Mouse (Mus musculus) testis, adult 2 months (tissue): Measurements from ENCODE around the gene Col4a3. TPM values are rescaled to one million over a fixed set of nuclear protein-coding genes. Genes with fewer than 3 reads are reported as not detected.
A peak's percentile ranks its signal among the peaks of the same experiment; 100 is the strongest.

Experiments
- H3K27ac ChIP-seq: fragments of 200-500 bp; 2 replicates; pipeline ENCODE4 v1.5.1; 2012; ENCODE audit warnings: low read depth, low read length; ENCODE audit not compliant: control insufficient read depth, insufficient read depth
- H3K27me3 ChIP-seq: fragments of 200-500 bp; 2 replicates; pipeline ENCODE4 v1.6.1; 2012; ENCODE audit warnings: mild to moderate bottlenecking, low read length, moderate library complexity; ENCODE audit not compliant: control insufficient read depth, insufficient read depth
- H3K36me3 ChIP-seq: fragments of 200-500 bp; 2 replicates; pipeline ENCODE4 v1.6.1; 2012; ENCODE audit warnings: mild to moderate bottlenecking, low read length; ENCODE audit not compliant: control insufficient read depth, insufficient read depth
- H3K4me1 ChIP-seq: fragments of 200-500 bp; 2 replicates; pipeline ENCODE4 v1.6.1; 2012; ENCODE audit warnings: low read length; ENCODE audit not compliant: control insufficient read depth, insufficient read depth
- H3K4me3 ChIP-seq: fragments of 200-500 bp; 2 replicates; pipeline ENCODE4 v1.5.1; 2012; ENCODE audit warnings: low read depth, mild to moderate bottlenecking, low read length, moderate library complexity, mixed read lengths; ENCODE audit not compliant: control insufficient read depth
- CTCF ChIP-seq: fragments of 200-500 bp; IDR thresholded peaks from 2 replicates; pipeline ENCODE4 v1.5.1; 2012; ENCODE audit warnings: low read depth, mild to moderate bottlenecking, inconsistent platforms, low read length, moderate library complexity; ENCODE audit not compliant: control insufficient read depth, insufficient read depth, insufficient replicate concordance
- POLR2A ChIP-seq: fragments of 200-500 bp; IDR thresholded peaks from 2 replicates; pipeline ENCODE4 v1.6.1; 2012; ENCODE audit warnings: low read depth, mild to moderate bottlenecking, inconsistent platforms, low read length, moderate library complexity; ENCODE audit not compliant: control insufficient read depth
- polyA plus RNA-seq: library from polyadenylated mRNA; depleted of rRNA; stranded (reverse); fragments of >200 nt; gene quantifications from 2 replicates; pipeline ENCODE4 v1.2.3, GENCODE M21; 2012

The Col4a3 gene
- polyA plus RNA-seq, 1 experiment = 7.9 TPM

GRCm38 (mm10) chr1:82554443-82554850, 32.3 kb upstream of the Col4a3 start:
- TF ChIP-seq POLR2A (no peak), CTCF (peak; percentile 54; the same call in 1 of the 2 replicates)
- no peaks in the 10 kb centered on the region for H3K4me1 ChIP-seq
- H3K27me3 ChIP-seq = no peaks in the 10 kb centered on the region
- no peaks in the 10 kb centered on the region for H3K36me3 ChIP-seq
- no peak overlapping the region for H3K4me3 ChIP-seq
- 0 out of 2 replicates have a peak overlapping the region, but pooled peaks have one; percentile 23 for H3K27ac ChIP-seq

- H3K27me3 ChIP-seq = no peaks in the 10 kb centered on the region
- TF ChIP-seq POLR2A (no peak), CTCF (no peak)
- H3K4me1 ChIP-seq = no peaks in the 10 kb centered on the region
- H3K36me3 ChIP-seq = no peaks in the 10 kb centered on the region
- H3K27ac ChIP-seq = 0 out of 2 replicates have a peak overlapping the region, but pooled peaks have one; percentile 23
- H3K4me3 ChIP-seq = no peak overlapping the region
These were observed 31.8 kb upstream of the Col4a3 start for GRCm38 (mm10) chr1:82554889-82555288.

DNA sequence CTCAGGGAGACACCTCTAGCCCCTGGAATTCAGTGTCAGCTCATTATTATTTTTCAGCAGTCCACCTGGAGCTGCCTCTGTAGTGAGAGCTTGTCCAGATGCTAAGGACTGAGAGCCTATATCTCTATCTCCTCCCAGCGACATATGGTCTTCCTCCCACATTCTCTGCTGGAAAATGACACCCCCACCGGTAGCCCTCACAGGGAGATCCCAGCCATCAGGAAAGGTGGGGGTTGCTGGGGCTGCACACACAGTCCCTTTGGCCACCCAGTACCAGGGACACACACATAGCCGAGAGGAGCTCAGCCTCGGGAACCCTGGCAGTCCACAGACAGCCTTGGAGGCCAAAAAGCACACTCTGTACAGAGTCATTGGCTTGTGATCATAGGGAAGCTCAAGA, 26.5 kb upstream of the Col4a3 start:
- Histone ChIP-seq H3K4me3 (no peak overlapping the region), H3K27me3 (no peaks in the 10 kb centered on the region)

DNA sequence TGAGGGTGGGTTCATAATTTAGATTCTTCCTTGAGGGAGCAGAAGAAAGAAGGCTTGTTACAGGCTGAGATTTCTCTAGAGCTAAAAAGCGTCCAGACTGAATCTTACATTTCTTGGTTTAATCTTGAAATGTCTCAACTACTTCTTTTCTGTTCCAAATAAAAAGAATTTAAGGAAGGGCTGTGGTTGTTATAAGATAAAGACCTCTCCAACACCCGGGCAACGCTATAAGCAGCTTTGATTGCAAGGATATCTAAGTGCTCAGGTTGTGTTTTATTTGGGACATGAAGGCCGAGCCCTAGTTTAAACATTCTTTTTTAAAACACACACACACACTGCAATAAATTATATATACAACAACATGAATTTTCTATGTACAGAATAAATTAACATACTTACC, 17.3 kb upstream of the Col4a3 start:
- H3K27me3 ChIP-seq = no peaks in the 10 kb centered on the region
- H3K4me3 ChIP-seq = no peak overlapping the region
- no peak for TF ChIP-seq POLR2A
- no peak for TF ChIP-seq CTCF
- H3K27ac ChIP-seq = no peak overlapping the region
- no peaks in the 10 kb centered on the region for H3K36me3 ChIP-seq
- no peaks in the 10 kb centered on the region for H3K4me1 ChIP-seq

More for the DNA sequence above, 26.5 kb upstream of the Col4a3 start:
- Histone ChIP-seq H3K36me3 (no peaks in the 10 kb centered on the region), H3K27ac (no peak overlapping the region), H3K4me1 (no peaks in the 10 kb centered on the region)
- no peak for TF ChIP-seq CTCF
- no peak for TF ChIP-seq POLR2A

DNA sequence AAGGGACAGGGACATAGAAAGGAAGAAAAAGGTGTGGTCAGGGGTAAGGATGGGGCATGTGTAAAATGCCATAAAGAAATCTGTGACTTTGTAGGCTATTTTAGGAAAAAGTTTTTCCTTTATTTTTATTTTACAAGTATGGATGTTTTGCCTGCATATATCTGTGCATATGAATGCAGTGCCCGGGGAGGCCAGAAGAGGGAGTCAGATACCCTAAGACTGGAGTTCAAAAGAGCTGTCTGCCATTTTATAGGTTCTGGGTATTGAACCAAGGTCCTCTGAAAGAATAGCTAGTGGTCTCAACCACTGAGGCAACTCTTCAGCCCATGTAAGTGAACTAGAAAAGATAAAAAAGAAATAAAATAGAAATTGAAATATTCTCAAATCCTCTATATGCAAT, 15.0 kb upstream of the Col4a3 start:
- H3K4me1 ChIP-seq = no peaks in the 10 kb centered on the region
- no peaks in the 10 kb centered on the region for H3K27me3 ChIP-seq
- H3K4me3 ChIP-seq = no peak overlapping the region
- TF ChIP-seq CTCF (no peak), POLR2A (no peak)
- no peak overlapping the region for H3K27ac ChIP-seq
- H3K36me3 ChIP-seq = no peaks in the 10 kb centered on the region

GRCm38 (mm10) chr1:82575681-82576080, 11.0 kb upstream of the Col4a3 start:
- no peak overlapping the region for H3K27ac ChIP-seq
- H3K36me3 ChIP-seq = no peaks in the 10 kb centered on the region
- no peak overlapping the region for H3K4me3 ChIP-seq
- no peaks in the 10 kb centered on the region for H3K27me3 ChIP-seq
- TF ChIP-seq POLR2A (no peak), CTCF (no peak)
- H3K4me1 ChIP-seq = no peaks in the 10 kb centered on the region

GRCm38 (mm10) chr1:82576182-82576581, 10.5 kb upstream of the Col4a3 start:
- no peaks in the 10 kb centered on the region for H3K4me1 ChIP-seq
- no peak overlapping the region for H3K27ac ChIP-seq
- H3K36me3 ChIP-seq = no peaks in the 10 kb centered on the region
- TF ChIP-seq POLR2A = no peak
- TF ChIP-seq CTCF = no peak
- H3K4me3 ChIP-seq = no peak overlapping the region
- no peaks in the 10 kb centered on the region for H3K27me3 ChIP-seq

GRCm38 (mm10) chr1:82577339-82577738, 9.4 kb upstream of the Col4a3 start:
- no peak overlapping the region for H3K4me3 ChIP-seq
- TF ChIP-seq CTCF (no peak), POLR2A (no peak)
- H3K36me3 ChIP-seq = no peaks in the 10 kb centered on the region
- no peaks in the 10 kb centered on the region for H3K27me3 ChIP-seq
- H3K27ac ChIP-seq = no peak overlapping the region
- H3K4me1 ChIP-seq = no peaks in the 10 kb centered on the region
